Mouse (Mus musculus) small intestine, adult 2 months (tissue): Measurements from ENCODE around the gene Cdr2.

Experiments used
- CTCF ChIP-seq: fragments of 200-500 bp; IDR thresholded peaks from 2 replicates; pipeline ENCODE4 v1.5.1; 2012; ENCODE audit warnings: low read depth, mild to moderate bottlenecking, control low read depth, inconsistent platforms, low read length, moderate library complexity, mixed read lengths; ENCODE audit not compliant: insufficient replicate concordance, insufficient read length; ENCODE audit errors: extremely low read depth
- POLR2A ChIP-seq: fragments of 200-500 bp; IDR thresholded peaks from 2 replicates; pipeline ENCODE4 v1.6.1; 2012; ENCODE audit warnings: low read depth, mild to moderate bottlenecking, control low read depth, inconsistent platforms, low read length, moderate library complexity

DNA sequence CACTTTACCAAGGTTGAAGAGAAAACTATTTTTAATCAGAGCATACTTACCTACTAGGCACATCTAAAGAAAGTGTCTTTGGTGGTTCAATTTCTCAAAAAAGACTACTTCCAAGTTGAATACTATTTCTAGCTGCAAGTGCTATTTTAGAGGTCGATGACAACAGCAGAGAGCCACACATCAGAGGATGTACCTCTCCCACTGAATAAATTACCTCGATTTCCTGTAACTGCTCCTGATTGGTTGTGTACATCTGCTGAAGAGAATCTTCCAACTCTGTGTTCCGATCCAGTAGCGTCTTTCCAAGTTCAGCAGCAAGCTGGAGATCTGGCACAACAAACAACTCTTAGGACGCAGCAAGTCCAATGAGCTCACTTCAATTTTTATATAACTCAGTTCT, 12.0 kb downstream of the Cdr2 start:
- no peak for TF ChIP-seq POLR2A
- TF ChIP-seq CTCF: no peak
